Mouse (Mus musculus) lung, adult 2 months (tissue): ENCODE data around the gene Slc25a21.

Source experiments
- CTCF ChIP-seq: fragments of 200-500 bp; IDR thresholded peaks from 2 replicates; pipeline ENCODE4 v1.5.1; 2011; ENCODE audit warnings: mild to moderate bottlenecking, low read length, control low read depth; ENCODE audit not compliant: insufficient read depth
- POLR2A ChIP-seq: fragments of 200-500 bp; IDR thresholded peaks from 2 replicates; pipeline ENCODE4 v1.6.1; 2011; ENCODE audit warnings: low read depth, mild to moderate bottlenecking, control low read depth, low read length, borderline replicate concordance; ENCODE audit errors: extremely low read depth

GRCm38 (mm10) chr12:56852679-56853078 is 344.6 kb downstream of the Slc25a21 start:
- no peak for TF ChIP-seq POLR2A
- TF ChIP-seq CTCF = no peak
